Mouse (Mus musculus) heart, postnatal 0 days (tissue): ENCODE results near the gene Tmtc1. TPM values are rescaled to one million over a fixed set of nuclear protein-coding genes. Genes with fewer than 3 reads are reported as not detected.

ENCODE experiments used
- ATAC-seq: fragments of 200-750 bp; cut with Nextera tagmentation; 2 replicates; pipeline ENCODE4 v1.8.0; 2017; ENCODE audit warnings: low read depth, moderate number of reproducible peaks, moderate library complexity; ENCODE audit not compliant: insufficient read depth
- DNase-seq: peaks from one replicate; pipeline ENCODE4 v3.0.0-alpha.2; 2016; ENCODE audit warnings: low spot score
- H3K27ac ChIP-seq: fragments of 300-500 bp; sonication (generic); 2 replicates; pipeline ENCODE4 v1.5.1; 2014; ENCODE audit warnings: low read depth, mild to moderate bottlenecking
- H3K27me3 ChIP-seq: fragments of 300-500 bp; sonication (generic); 2 replicates; pipeline ENCODE4 v1.6.1; 2014; ENCODE audit warnings: low read length, mixed read lengths; ENCODE audit not compliant: control insufficient read depth, insufficient read depth
- H3K36me3 ChIP-seq: fragments of 300-500 bp; sonication (generic); replicated peaks from 2 replicates; pipeline ENCODE4 v1.6.1; 2014; ENCODE audit warnings: low read length, mixed read lengths; ENCODE audit not compliant: control insufficient read depth, insufficient read depth
- H3K4me1 ChIP-seq: fragments of 300-500 bp; sonication (generic); 2 replicates; pipeline ENCODE4 v1.6.1; 2014; ENCODE audit warnings: antibody characterized with exemption; ENCODE audit not compliant: control insufficient read depth, insufficient read depth
- H3K4me2 ChIP-seq: fragments of 300-500 bp; sonication (generic); 2 replicates; pipeline ENCODE4 v1.6.1; 2014; ENCODE audit warnings: low read depth, mild to moderate bottlenecking, low read length, moderate library complexity
- H3K4me3 ChIP-seq: fragments of 300-500 bp; sonication (generic); 2 replicates; pipeline ENCODE4 v1.5.1; 2014; ENCODE audit warnings: low read depth, low read length
- H3K9ac ChIP-seq: fragments of 300-500 bp; sonication (generic); replicated peaks from 2 replicates; pipeline ENCODE4 v1.6.1; 2014; ENCODE audit warnings: low read depth, low read length, mixed read lengths
- H3K9me3 ChIP-seq: fragments of 300-500 bp; sonication (generic); replicated peaks from 2 replicates; pipeline ENCODE4 v1.6.1; 2016; ENCODE audit warnings: low read length; ENCODE audit not compliant: control insufficient read depth
- CTCF ChIP-seq: IDR thresholded peaks from 2 replicates; pipeline ENCODE4 v1.5.1; 2016; ENCODE audit warnings: antibody characterized with exemption, control low read depth, low read depth
- EP300 ChIP-seq: IDR thresholded peaks from 2 replicates; pipeline ENCODE4 v1.6.1; 2016; ENCODE audit warnings: antibody characterized with exemption, low read depth
- WGBS: fragments of 180-500 bp; shearing (Covaris S2); extraction: QIAGEN DNeasy Blood & Tissue Kit; methylation state at CpG from one replicate; pipeline ENCODE4 v1.1.7; 2014; 5-methylcytosine and 5-hydroxymethylcytosine counted together
- polyA plus RNA-seq: library from polyadenylated mRNA; unstranded; fragments of >200 nt; fragmentation: Nextera tagmentation; extraction: Ambion mirVana; gene quantifications from 2 replicates; pipeline ENCODE4 v1.2.1, GENCODE M21; 2015
- total RNA-seq: library from RNA; depleted of rRNA; stranded (reverse); fragments of >200 nt; gene quantifications from 2 replicates; pipeline ENCODE4 v1.2.3, GENCODE M21; 2014; ENCODE audit warnings: low replicate concordance

The Tmtc1 gene
- total and polyA plus RNA-seq, 2 experiments from 2014 or later: 2.5 to 28.9 TPM

- 92% methylated on average over 3 of the region's 3 CpGs for WGBS
- no peaks in the 10 kb centered on the region for H3K27me3 ChIP-seq
- ATAC-seq (no peak), DNase-seq (no peak)
- no peaks in the 10 kb centered on the region for H3K36me3 ChIP-seq
- peaks cover 43% of the 10 kb centered on the region for H3K4me1 ChIP-seq
- no peak overlapping the region for H3K27ac ChIP-seq
- no peak overlapping the region for H3K4me2 ChIP-seq
- no peaks in the 10 kb centered on the region for H3K9me3 ChIP-seq
- H3K9ac ChIP-seq: no peak overlapping the region
- TF ChIP-seq EP300: no peak
- peak; percentile 33; the same call in 1 of the 2 replicates for TF ChIP-seq CTCF
- no peak overlapping the region for H3K4me3 ChIP-seq
Measured at GRCm38 (mm10) chr6:148395272-148395671, 48.9 kb downstream of the Tmtc1 start.

- Histone ChIP-seq H3K27ac (no peak overlapping the region), H3K36me3 (no peaks in the 10 kb centered on the region), H3K4me3 (no peak overlapping the region), H3K9ac (no peak overlapping the region), H3K27me3 (no peaks in the 10 kb centered on the region), H3K4me2 (no peak overlapping the region), H3K9me3 (no peaks in the 10 kb centered on the region), H3K4me1 (peaks cover 40% of the 10 kb centered on the region)
- 85% methylated on average over 3 of the region's 3 CpGs for WGBS
- no peak for ATAC-seq
- no peak for DNase-seq
- TF ChIP-seq EP300 (no peak), CTCF (no peak)
Measured at GRCm38 (mm10) chr6:148394294-148394693, 49.9 kb downstream of the Tmtc1 start.

GRCm38 (mm10) chr6:148392147-148392546 is 52.0 kb downstream of the Tmtc1 start:
- 61% methylated on average over 10 of the region's 10 CpGs for WGBS
- Histone ChIP-seq H3K36me3 (no peaks in the 10 kb centered on the region), H3K4me2 (no peak overlapping the region), H3K4me1 (peaks cover 25% of the 10 kb centered on the region), H3K9me3 (no peaks in the 10 kb centered on the region), H3K27ac (peak overlapping the region; percentile 95), H3K4me3 (no peak overlapping the region), H3K27me3 (no peaks in the 10 kb centered on the region), H3K9ac (no peak overlapping the region)
- no peak for TF ChIP-seq CTCF
- TF ChIP-seq EP300: no peak
- DNase-seq: no peak
- ATAC-seq: no peak

GRCm38 (mm10) chr6:148391286-148391685 is 52.9 kb downstream of the Tmtc1 start:
- TF ChIP-seq CTCF (peak; percentile 39), EP300 (no peak)
- DNase-seq (no peak), ATAC-seq (peak; percentile 59; the same call in 1 of the 2 replicates)
- H3K4me1 ChIP-seq: peaks cover 25% of the 10 kb centered on the region
- H3K4me2 ChIP-seq: 0 out of 2 replicates have a peak overlapping the region, but pooled peaks have one; percentile 36
- H3K9me3 ChIP-seq: no peaks in the 10 kb centered on the region
- H3K27ac ChIP-seq: peak overlapping the region; percentile 95
- H3K4me3 ChIP-seq: no peak overlapping the region
- no peaks in the 10 kb centered on the region for H3K27me3 ChIP-seq
- 54% methylated on average over 7 of the region's 7 CpGs for WGBS
- H3K9ac ChIP-seq: 0 out of 2 replicates have a peak overlapping the region, but pooled peaks have one; percentile 17
- no peaks in the 10 kb centered on the region for H3K36me3 ChIP-seq

DNA sequence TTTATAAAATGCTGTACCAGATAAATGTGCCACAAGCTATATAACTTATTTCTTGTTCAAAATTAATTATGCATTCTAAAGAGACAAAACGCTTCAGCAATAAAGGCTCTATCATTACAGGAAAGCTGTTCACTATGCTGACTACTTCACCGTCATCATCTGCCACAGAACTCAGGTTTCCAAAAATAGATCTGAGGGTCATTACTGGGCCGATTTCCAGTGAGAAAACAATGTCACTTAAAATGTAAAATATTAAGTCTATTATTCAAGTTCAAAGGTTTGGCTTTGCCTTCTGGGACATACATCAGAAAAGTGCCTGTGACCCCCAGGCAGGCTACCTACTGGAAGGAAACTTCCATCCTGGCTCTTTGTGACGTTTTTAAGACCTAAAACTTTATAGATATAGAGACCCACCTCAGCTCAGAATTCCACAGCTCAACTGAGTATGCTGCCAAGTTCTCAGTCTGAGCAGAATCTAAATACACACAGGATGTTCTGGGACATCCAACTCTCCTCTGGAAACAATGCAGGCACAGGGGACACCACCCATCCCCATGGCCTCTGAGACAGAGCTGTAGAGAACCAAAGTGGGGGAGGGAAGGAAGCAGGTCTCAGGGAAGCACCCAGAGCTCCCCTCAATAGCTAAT is 53.4 kb downstream of the Tmtc1 start:
- Histone ChIP-seq H3K4me3 (no peak overlapping the region), H3K36me3 (no peaks in the 10 kb centered on the region), H3K9me3 (no peaks in the 10 kb centered on the region), H3K27me3 (no peaks in the 10 kb centered on the region), H3K9ac (peak overlapping the region; percentile 17; the same call in 1 of the 2 replicates), H3K27ac (peak overlapping the region; percentile 95), H3K4me1 (peaks cover 27% of the 10 kb centered on the region), H3K4me2 (peak overlapping the region; percentile 36)
- ATAC-seq (peak; percentile 93), DNase-seq (peak; percentile 84)
- 5% methylated on average over 4 of the region's 4 CpGs for WGBS
- TF ChIP-seq EP300: no peak
- TF ChIP-seq CTCF: no peak

DNA sequence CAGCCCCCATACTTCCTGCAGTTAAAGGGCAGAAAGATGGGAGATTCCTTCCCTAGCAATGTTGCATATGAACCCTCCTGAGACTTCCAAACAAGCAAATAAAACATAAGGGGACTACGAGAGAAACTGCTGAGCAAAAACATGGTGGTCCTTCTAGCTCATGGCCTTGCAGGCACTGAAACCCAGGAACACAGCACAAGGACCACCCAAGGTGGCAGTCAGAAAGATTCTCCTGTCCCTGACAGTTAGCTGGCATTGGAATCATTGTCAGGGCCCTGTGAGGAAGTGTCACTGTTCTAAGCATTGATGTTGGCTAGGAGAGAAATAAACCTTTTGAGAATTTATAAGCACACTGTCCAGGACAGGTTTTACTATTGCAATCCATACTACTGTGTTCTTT is 56.2 kb downstream of the Tmtc1 start:
- H3K4me1 ChIP-seq: peaks cover 43% of the 10 kb centered on the region
- H3K36me3 ChIP-seq: no peaks in the 10 kb centered on the region
- TF ChIP-seq CTCF (no peak), EP300 (no peak)
- no peak for ATAC-seq
- H3K9ac ChIP-seq: no peak overlapping the region
- H3K27ac ChIP-seq: no peak overlapping the region
- no peaks in the 10 kb centered on the region for H3K9me3 ChIP-seq
- no peak for DNase-seq
- WGBS: 70% methylated on average over 1 of the region's 1 CpGs
- no peak overlapping the region for H3K4me3 ChIP-seq
- no peaks in the 10 kb centered on the region for H3K27me3 ChIP-seq
- no peak overlapping the region for H3K4me2 ChIP-seq
